In genomic region chr9:106478101-106478500, GRCm38 (mm10) we compare ENCODE assay signal across 9 mouse cellular contexts. TPM values are rescaled to one million over a fixed set of nuclear protein-coding genes. Genes with fewer than 3 reads are reported as not detected.
DNase-seq lines count a peak whose midpoint lies in the region; ATAC-seq and TF ChIP-seq lines count a peak whose summit lies in the region.
"Had no signal": no experiment of that assay in that cellular context is flagged by ENCODE, and none has a peak within 500 bp of the region (broad histone marks: within the 10 kb centered on the region; RNA-seq: fewer than 3 reads in every experiment).

No protein-coding gene starts in this region.

- TF ChIP-seq CTCF in lung, postnatal 0 days (IDR thresholded peaks at IDR 0.05), result no peak

- H3K4me2 ChIP-seq in lung, postnatal 0 days (replicated peaks; ENCODE audit: low read depth, low read length), result peak overlapping the region; percentile 91; the same call in 1 of the 2 replicates
- H3K4me2 ChIP-seq in heart, embryonic 16.5 days (ENCODE audit: low read depth, low read length), result peak overlapping the region; percentile 99

- WGBS in lung, postnatal 0 days, result 78% methylated on average over 9 of the region's 9 CpGs
- WGBS in heart, embryonic 16.5 days, result 69% methylated on average over 9 of the region's 9 CpGs
- WGBS in midbrain, embryonic 10.5 days, result 86% methylated on average over 9 of the region's 9 CpGs

- H3K27ac ChIP-seq in lung, postnatal 0 days (ENCODE audit: low read length), result no peak overlapping the region
- H3K27ac ChIP-seq in heart, embryonic 16.5 days (ENCODE audit: low read length), result no peak overlapping the region
- no peak overlapping the region for H3K27ac ChIP-seq in midbrain, embryonic 10.5 days (replicated peaks)

- H3K27me3 ChIP-seq in lung, postnatal 0 days (replicated peaks; ENCODE audit: insufficient read depth, low read length), result no peaks in the 10 kb centered on the region
- H3K27me3 ChIP-seq in heart, embryonic 16.5 days (ENCODE audit: control insufficient read depth, insufficient read depth, low read length), result no peaks in the 10 kb centered on the region
- H3K27me3 ChIP-seq in midbrain, embryonic 10.5 days (ENCODE audit: low read depth, poor library complexity, severe bottlenecking), result peaks cover 3% of the 10 kb centered on the region; the same call in 1 of the 2 replicates

- no peak for ATAC-seq in lung, postnatal 0 days
- ATAC-seq in heart, embryonic 16.5 days (replicated peaks; ENCODE audit: extremely low read depth, insufficient read depth, low FRiP score), result no peak
- no peak for ATAC-seq in erythroid progenitor cell, adult 5-6 weeks (replicated peaks; ENCODE audit: low FRiP score, poor library complexity, severe bottlenecking)

- no peaks in the 10 kb centered on the region for H3K9me3 ChIP-seq in lung, postnatal 0 days (ENCODE audit: low read length)
- H3K9me3 ChIP-seq in heart, embryonic 16.5 days (replicated peaks; ENCODE audit: control insufficient read depth, low read length), result no peaks in the 10 kb centered on the region
- no peaks in the 10 kb centered on the region for H3K9me3 ChIP-seq in midbrain, embryonic 10.5 days (replicated peaks)

- peaks cover 28% of the 10 kb centered on the region for H3K4me1 ChIP-seq in lung, postnatal 0 days (ENCODE audit: insufficient read depth, low read depth, low read length)
- peaks cover 27% of the 10 kb centered on the region for H3K4me1 ChIP-seq in heart, embryonic 16.5 days (ENCODE audit: control insufficient read depth, insufficient read depth, low read length)
- peaks cover 51% of the 10 kb centered on the region for H3K4me1 ChIP-seq in midbrain, embryonic 10.5 days

- H3K36me3 ChIP-seq in lung, postnatal 0 days (ENCODE audit: insufficient read depth, low read length), result no peaks in the 10 kb centered on the region; the same call in 1 of the 2 replicates
- H3K36me3 ChIP-seq in heart, embryonic 16.5 days (ENCODE audit: control insufficient read depth, insufficient read depth), result peaks cover 18% of the 10 kb centered on the region
- H3K36me3 ChIP-seq in midbrain, embryonic 10.5 days, result peaks cover 40% of the 10 kb centered on the region

- H3K9ac ChIP-seq in lung, postnatal 0 days (replicated peaks; ENCODE audit: low read depth), result peak overlapping the region; percentile 41; the same call in 1 of the 2 replicates
- peak overlapping the region; percentile 62 for H3K9ac ChIP-seq in heart, embryonic 16.5 days (ENCODE audit: low read length)

- no peak for TF ChIP-seq EP300 in lung, postnatal 0 days (IDR thresholded peaks at IDR 0.05)

- H3K4me3 ChIP-seq in lung, postnatal 0 days (ENCODE audit: low read depth, low read length), result no peak overlapping the region; the same call in 1 of the 2 replicates
- H3K4me3 ChIP-seq in heart, embryonic 16.5 days (ENCODE audit: low read length), result peak overlapping the region; percentile 62
- peak overlapping the region; percentile 84 for H3K4me3 ChIP-seq in midbrain, embryonic 10.5 days

- peak; percentile 7 for DNase-seq in cerebellum, adult 8-10 months
- DNase-seq in cerebellum, postnatal 25 days, result no peak
- DNase-seq in lung, postnatal 0 days (ENCODE audit: low spot score), result no peak
- DNase-seq in lung, postnatal 14 days, result no peak
- no peak for DNase-seq in midbrain, embryonic 10.5 days (ENCODE audit: low spot score)
- no peak for DNase-seq in B cell, adult 2 months

RNA-seq across cellular contexts. Expression of gene Parp3, which starts 1.4 kb away (rescaled TPM):
- 21.5 and 24.0 TPM in 2 replicates for polyA plus RNA-seq in lung, postnatal 0 days (2015; fragmentation: Nextera tagmentation; extraction: Ambion mirVana)
- 3.1 and 4.0 TPM in 2 replicates for polyA plus RNA-seq in heart, embryonic 16.5 days (2015; fragmentation: Nextera tagmentation; extraction: Ambion mirVana)
- polyA plus RNA-seq in midbrain, embryonic 10.5 days (2016; fragmentation: Nextera tagmentation; extraction: Ambion mirVana), result 1.9 and 2.7 TPM in 2 replicates
- total RNA-seq in erythroid progenitor cell, adult 5-6 weeks (2015; ENCODE audit: low replicate concordance), result 3.2 and 4.2 TPM in 2 replicates
- total RNA-seq in erythroid progenitor cell, adult 5-6 weeks (2017; ENCODE audit: low replicate concordance), result 2.3 and 3.3 TPM in 2 replicates

RNA-seq across cellular contexts. Expression of gene Rrp9, which starts 2.3 kb away (rescaled TPM):
- 19.4 and 21.7 TPM in 2 replicates for polyA plus RNA-seq in lung, postnatal 0 days (2015; fragmentation: Nextera tagmentation; extraction: Ambion mirVana)
- polyA plus RNA-seq in heart, embryonic 16.5 days (2015; fragmentation: Nextera tagmentation; extraction: Ambion mirVana), result 29.6 and 31.8 TPM in 2 replicates
- polyA plus RNA-seq in midbrain, embryonic 10.5 days (2016; fragmentation: Nextera tagmentation; extraction: Ambion mirVana), result 69.9 and 74.9 TPM in 2 replicates
- not detected in 2 replicates for total RNA-seq in erythroid progenitor cell, adult 5-6 weeks (2015; ENCODE audit: low replicate concordance)
- total RNA-seq in erythroid progenitor cell, adult 5-6 weeks (2017; ENCODE audit: low replicate concordance), result 1.3 and 3.9 TPM in 2 replicates

RNA-seq across cellular contexts. Expression of gene Gpr62, which starts 12.4 kb away (rescaled TPM):
- 0.13 and 0.20 TPM in 2 replicates for polyA plus RNA-seq in lung, postnatal 0 days (2015; fragmentation: Nextera tagmentation; extraction: Ambion mirVana)
- polyA plus RNA-seq in heart, embryonic 16.5 days (2015; fragmentation: Nextera tagmentation; extraction: Ambion mirVana), result 0.13 and 0.16 TPM in 2 replicates
- 0.11 and 0.15 TPM in 2 replicates for polyA plus RNA-seq in midbrain, embryonic 10.5 days (2016; fragmentation: Nextera tagmentation; extraction: Ambion mirVana)
- total RNA-seq in erythroid progenitor cell, adult 5-6 weeks (2015; ENCODE audit: low replicate concordance), result not detected in 2 replicates
- total RNA-seq in erythroid progenitor cell, adult 5-6 weeks (2017; ENCODE audit: low replicate concordance), result not detected in 2 replicates
- total RNA-seq: common myeloid progenitor, adult 5-6 weeks had no signal

RNA-seq across cellular contexts. Expression of gene Iqcf1, which starts 21.7 kb away (rescaled TPM):
- not detected in 2 replicates for polyA plus RNA-seq in lung, postnatal 0 days (2015; fragmentation: Nextera tagmentation; extraction: Ambion mirVana)
- not detected in 2 replicates for polyA plus RNA-seq in heart, embryonic 16.5 days (2015; fragmentation: Nextera tagmentation; extraction: Ambion mirVana)
- polyA plus RNA-seq in midbrain, embryonic 10.5 days (2016; fragmentation: Nextera tagmentation; extraction: Ambion mirVana), result not detected in 2 replicates
- not detected in 2 replicates for total RNA-seq in erythroid progenitor cell, adult 5-6 weeks (2015; ENCODE audit: low replicate concordance)
- not detected in 2 replicates for total RNA-seq in erythroid progenitor cell, adult 5-6 weeks (2017; ENCODE audit: low replicate concordance)
- total RNA-seq: common myeloid progenitor, adult 5-6 weeks had no signal

RNA-seq across cellular contexts. Expression of gene Pcbp4, which starts 25.0 kb away (rescaled TPM):
- polyA plus RNA-seq in lung, postnatal 0 days (2015; fragmentation: Nextera tagmentation; extraction: Ambion mirVana), result 29.4 and 30.6 TPM in 2 replicates
- 64.8 and 69.9 TPM in 2 replicates for polyA plus RNA-seq in heart, embryonic 16.5 days (2015; fragmentation: Nextera tagmentation; extraction: Ambion mirVana)
- polyA plus RNA-seq in midbrain, embryonic 10.5 days (2016; fragmentation: Nextera tagmentation; extraction: Ambion mirVana), result 385 and 386 TPM in 2 replicates
- total RNA-seq in erythroid progenitor cell, adult 5-6 weeks (2015; ENCODE audit: low replicate concordance), result 9.2 TPM in 1 of 2 replicates, not detected in the other
- not detected in 2 replicates for total RNA-seq in erythroid progenitor cell, adult 5-6 weeks (2017; ENCODE audit: low replicate concordance)
